Mouse (Mus musculus): Measurements from ENCODE around the gene Boc.

The Boc gene

GRCm38 (mm10) chr16:44529691-44530090, 29.0 kb downstream of the Boc start:
- in situ Hi-C loops (cut with MboI, MseI), result loop anchor here (10.0 kb wide), 1 partner anchor 1195 kb away; no protein-coding TSS in a partner anchor

- in situ Hi-C loops (cut with MboI, MseI), result no loop called here
Measured at GRCm38 (mm10) chr16:44528955-44529354, 29.7 kb downstream of the Boc start.

GRCm38 (mm10) chr16:44527218-44527905, 31.3 kb downstream of the Boc start:
- in situ Hi-C loops (cut with MboI, MseI), result no loop called here

GRCm38 (mm10) chr16:44526689-44527088, 32.0 kb downstream of the Boc start:
- in situ Hi-C loops (cut with MboI, MseI), result no loop called here

- in situ Hi-C loops (cut with MboI, MseI), result no loop called here
Measured at GRCm38 (mm10) chr16:44526044-44526443, 32.7 kb downstream of the Boc start.

- in situ Hi-C loops (cut with MboI, MseI), result no loop called here
Measured at GRCm38 (mm10) chr16:44523595-44523994, 35.1 kb downstream of the Boc start.

GRCm38 (mm10) chr16:44516498-44516897, 42.2 kb downstream of the Boc start:
- in situ Hi-C loops (cut with MboI, MseI), result no loop called here

GRCm38 (mm10) chr16:44510521-44511213, 48.0 kb downstream of the Boc start:
- in situ Hi-C loops (cut with MboI, MseI), result no loop called here

GRCm38 (mm10) chr16:44509458-44510344, 49.0 kb downstream of the Boc start:
- in situ Hi-C loops (cut with MboI, MseI), result no loop called here

- in situ Hi-C loops (cut with MboI, MseI), result no loop called here
Measured at GRCm38 (mm10) chr16:44508772-44509171, 49.9 kb downstream of the Boc start.

- in situ Hi-C loops (cut with MboI, MseI), result no loop called here
Measured at GRCm38 (mm10) chr16:44508025-44508424, 50.7 kb downstream of the Boc start.

GRCm38 (mm10) chr16:44507027-44507929, 51.4 kb downstream of the Boc start:
- in situ Hi-C loops (cut with MboI, MseI), result no loop called here

GRCm38 (mm10) chr16:44505243-44505642, 53.5 kb downstream of the Boc start:
- in situ Hi-C loops (cut with MboI, MseI), result no loop called here

- in situ Hi-C loops (cut with MboI, MseI), result no loop called here
Measured at GRCm38 (mm10) chr16:44502895-44503575, 55.7 kb downstream of the Boc start.

- in situ Hi-C loops (cut with MboI, MseI), result no loop called here
Measured at GRCm38 (mm10) chr16:44502325-44502724, 56.4 kb downstream of the Boc start.

- in situ Hi-C loops (cut with MboI, MseI), result no loop called here
Measured at GRCm38 (mm10) chr16:44501783-44502182, 56.9 kb downstream of the Boc start.

GRCm38 (mm10) chr16:44498447-44498846, 60.2 kb downstream of the Boc start:
- in situ Hi-C loops (cut with MboI, MseI), result loop anchor here (25.0 kb wide), 1 partner anchor 589 kb away; the partner anchor contains the start of gene Ccdc80

GRCm38 (mm10) chr16:44496971-44497464, 61.7 kb downstream of the Boc start:
- in situ Hi-C loops (cut with MboI, MseI), result loop anchor here (25.0 kb wide), 1 partner anchor 590 kb away; the partner anchor contains the start of gene Ccdc80

- in situ Hi-C loops (cut with MboI, MseI), result loop anchor here (25.0 kb wide), 1 partner anchor 593 kb away; the partner anchor contains the start of gene Ccdc80
Measured at GRCm38 (mm10) chr16:44494441-44495108, 64.1 kb downstream of the Boc start.
